Mouse (Mus musculus) kidney, adult 2 months (tissue): Measurements from ENCODE around the gene Marveld3.

ENCODE experiments used
- CTCF ChIP-seq: fragments of 200-500 bp; conservative IDR thresholded peaks from 2 replicates; pipeline ENCODE4 v1.5.1; 2011; ENCODE audit warnings: low read depth, mild to moderate bottlenecking, control low read depth, low read length, moderate library complexity, mixed read lengths; ENCODE audit not compliant: insufficient read depth, insufficient read length
- POLR2A ChIP-seq: fragments of 200-500 bp; IDR thresholded peaks from one replicate; pipeline ENCODE4 v1.6.1; 2011; ENCODE audit warnings: low read depth, low read length, control low read depth

DNA sequence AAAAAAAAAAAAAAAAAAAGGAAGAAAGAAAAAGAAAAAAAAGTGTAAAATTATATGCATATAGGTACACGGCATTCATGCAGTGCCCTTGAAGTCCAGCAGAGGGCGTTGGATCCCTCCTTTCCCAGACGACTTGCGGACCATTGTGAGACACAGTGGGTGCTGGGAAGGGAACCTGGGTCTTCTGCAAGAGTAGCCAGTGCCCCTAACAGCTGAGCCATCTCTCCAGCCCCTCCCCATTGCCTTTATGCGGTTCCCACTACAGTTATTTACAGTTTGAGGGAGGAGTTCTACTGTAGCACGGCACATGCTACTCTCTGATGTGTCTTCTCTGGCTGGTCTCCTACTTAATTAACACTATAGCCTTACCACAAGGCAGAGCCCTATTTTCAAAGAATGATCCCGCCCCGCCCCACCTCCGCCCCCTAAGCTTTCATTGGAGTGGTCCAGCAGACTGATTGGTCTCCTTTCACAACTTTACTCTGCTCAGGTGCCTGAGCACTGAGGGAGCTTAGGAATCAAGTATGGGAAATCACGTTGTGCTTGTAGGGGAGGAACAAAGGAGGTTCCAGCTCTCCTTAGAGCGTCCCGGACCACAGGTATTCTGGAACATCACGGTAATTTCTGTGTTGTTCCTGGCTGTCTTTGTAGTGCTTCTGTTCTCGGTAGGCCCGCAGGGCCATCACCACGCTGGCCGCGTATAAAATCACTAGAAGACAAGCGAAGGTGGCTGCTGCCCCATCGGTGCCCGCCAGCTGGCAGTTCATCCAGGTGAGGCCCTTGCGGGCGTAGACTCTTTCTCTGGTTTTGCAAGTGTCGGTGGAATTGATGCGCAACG, 14.3 kb downstream of the Marveld3 start:
- TF ChIP-seq CTCF (peak; percentile 60), POLR2A (no peak)
